Comparison of ENCODE assay signal across 8 mouse cellular contexts in genomic region chr13:22041651-22042567, GRCm38 (mm10). TPM values are rescaled to one million over a fixed set of nuclear protein-coding genes. Genes with fewer than 3 reads are reported as not detected.
DNase-seq lines count a peak whose midpoint lies in the region; ATAC-seq and TF ChIP-seq lines count a peak whose summit lies in the region.

No protein-coding gene starts in this region.

- H3K4me1 ChIP-seq in heart, embryonic 14.5 days (ENCODE audit: control insufficient read depth in 2 of 2, insufficient read depth in 2 of 2, low read length in 2 of 2): peaks cover 2 to 20% of the 10 kb centered on the region in 2 experiments; a peak in 3 of 4 replicates
- H3K4me1 ChIP-seq in ES-E14 (ENCODE audit: control insufficient read depth in 2 of 2, insufficient read depth in 2 of 2, low read length in 2 of 2, poor library complexity in 1 of 2): no peaks in the 10 kb centered on the region
- peaks cover 46% of the 10 kb centered on the region for H3K4me1 ChIP-seq in forebrain, embryonic 10.5 days
- peaks cover 70% of the 10 kb centered on the region for H3K4me1 ChIP-seq in liver, embryonic 13.5 days (replicated peaks)

- peak overlapping the region; percentile 88 to 96 for H3K27ac ChIP-seq in heart, embryonic 14.5 days (replicated peaks in 1 of 2; ENCODE audit: control insufficient read depth in 1 of 2, insufficient read depth in 1 of 2, low read depth in 2 of 2, low read length in 2 of 2)
- peak overlapping the region; percentile 92 for H3K27ac ChIP-seq in ES-E14 (ENCODE audit: insufficient read depth, low read depth, low read length, poor library complexity, severe bottlenecking)
- peak overlapping the region; percentile 96 for H3K27ac ChIP-seq in forebrain, embryonic 10.5 days
- peak overlapping the region; percentile 100 for H3K27ac ChIP-seq in liver, embryonic 13.5 days

- no peak for ATAC-seq in heart, embryonic 14.5 days (ENCODE audit: insufficient number of reproducible peaks, insufficient read depth, low FRiP score, low read depth)
- ATAC-seq in liver, embryonic 13.5 days (ENCODE audit: low read depth): no peak

- H3K9ac ChIP-seq in heart, embryonic 14.5 days (ENCODE audit: low read length): peak overlapping the region; percentile 72
- H3K9ac ChIP-seq in ES-E14 (ENCODE audit: insufficient read depth, low read depth, low read length, poor library complexity, severe bottlenecking): peak overlapping the region; percentile 92
- H3K9ac ChIP-seq in liver, embryonic 13.5 days: peak overlapping the region; percentile 88

- no peak for DNase-seq in heart, postnatal 4 days
- DNase-seq in ES-E14 (ENCODE audit: low read depth, low spot score): no peak
- peak; percentile 37 for DNase-seq in forebrain, embryonic 10.5 days (ENCODE audit: extremely low spot score, low spot score)
- no peak for DNase-seq in liver, embryonic 13.5 days
- peak; percentile 56 for DNase-seq in yolk sac, embryonic 10.5 days (ENCODE audit: low spot score)
- no peak for DNase-seq in gastrocnemius, adult 18-20 months (ENCODE audit: low spot score)
- DNase-seq in urinary bladder, postnatal 10 days (ENCODE audit: low spot score): no peak

- peak overlapping the region; percentile 70 for H3K4me2 ChIP-seq in heart, embryonic 14.5 days (ENCODE audit: low read length)
- peak overlapping the region; percentile 82 for H3K4me2 ChIP-seq in liver, embryonic 13.5 days

- H3K27me3 ChIP-seq in heart, embryonic 14.5 days (ENCODE audit: control insufficient read depth, insufficient read depth, low read length): no peaks in the 10 kb centered on the region
- no peaks in the 10 kb centered on the region for H3K27me3 ChIP-seq in forebrain, embryonic 10.5 days (ENCODE audit: poor library complexity, severe bottlenecking)
- H3K27me3 ChIP-seq in liver, embryonic 13.5 days: no peaks in the 10 kb centered on the region

- 8% methylated on average over 13 of the region's 13 CpGs for WGBS in heart, embryonic 14.5 days
- 3% methylated on average over 13 of the region's 13 CpGs for WGBS in forebrain, embryonic 10.5 days
- 3% methylated on average over 13 of the region's 13 CpGs for WGBS in liver, embryonic 13.5 days (ENCODE audit: insufficient replicate concordance)

- in situ Hi-C loops in ES-E14 (cut with MboI; ENCODE audit: low sequenced_read_pairs in 2 of 2, unreplicated experiment in 2 of 2): loop anchor here (25.0 kb wide), 6 partner anchors 305 to 1720 kb away; partner anchors contain the start of genes Abt1 (in 1 of the 2), Hist1h1a (in 1 of the 2), Hist1h1d (in 1 of the 2) and Hist1h1t (in 1 of the 2)

- H3K36me3 ChIP-seq in heart, embryonic 14.5 days (ENCODE audit: control insufficient read depth, insufficient read depth, low read length): no peaks in the 10 kb centered on the region
- no peaks in the 10 kb centered on the region for H3K36me3 ChIP-seq in ES-E14 (ENCODE audit: control insufficient read depth, insufficient read depth, low read length, poor library complexity, severe bottlenecking)
- H3K36me3 ChIP-seq in forebrain, embryonic 10.5 days (replicated peaks): no peaks in the 10 kb centered on the region
- H3K36me3 ChIP-seq in liver, embryonic 13.5 days: no peaks in the 10 kb centered on the region

- H3K4me3 ChIP-seq in heart, embryonic 14.5 days (ENCODE audit: control insufficient read depth in 1 of 2, insufficient read depth in 1 of 2, low read depth in 1 of 2, low read length in 2 of 2): peak overlapping the region; percentile 40 to 47
- H3K4me3 ChIP-seq in ES-E14 (ENCODE audit: insufficient read depth in 1 of 2, low read depth in 1 of 2, low read length in 2 of 2, poor library complexity in 1 of 2, severe bottlenecking in 1 of 2): peak overlapping the region; percentile 30 to 78
- peak overlapping the region; percentile 60 for H3K4me3 ChIP-seq in forebrain, embryonic 10.5 days
- H3K4me3 ChIP-seq in liver, embryonic 13.5 days (replicated peaks): peak overlapping the region; percentile 61

- no peaks in the 10 kb centered on the region for H3K9me3 ChIP-seq in heart, embryonic 14.5 days (ENCODE audit: control insufficient read depth, low read length)
- H3K9me3 ChIP-seq in ES-E14 (ENCODE audit: control insufficient read depth, insufficient read depth, low read depth, low read length): no peaks in the 10 kb centered on the region
- no peaks in the 10 kb centered on the region for H3K9me3 ChIP-seq in forebrain, embryonic 10.5 days
- no peaks in the 10 kb centered on the region for H3K9me3 ChIP-seq in liver, embryonic 13.5 days (replicated peaks)

TF ChIP-seq in ES-E14, 5 proteins besides CTCF, POLR2A, EP300 and RAD21:
- TF ChIP-seq ZC3H11A (IDR thresholded peaks at IDR 0.05; ENCODE audit: borderline replicate concordance, low read depth, low read length): no peak
- TF ChIP-seq CHD2 (IDR thresholded peaks at IDR 0.05; ENCODE audit: low read depth, low read length): no peak
- no peak for TF ChIP-seq MAFK (IDR thresholded peaks at IDR 0.05; ENCODE audit: insufficient read depth, low read depth, low read length)
- TF ChIP-seq HCFC1 (IDR thresholded peaks at IDR 0.05; ENCODE audit: borderline replicate concordance, insufficient read depth, low read length): no peak
- TF ChIP-seq ZNF384 (IDR thresholded peaks at IDR 0.05; ENCODE audit: low read depth, low read length): no peak
TF ChIP-seq in ES-E14: peak in this region for 0.

RNA-seq across cellular contexts. Expression of gene Hist1h4i, which starts 0.7 kb away (rescaled TPM):
- 8.1 and 9.3 TPM in 2 replicates for polyA plus RNA-seq in heart, embryonic 14.5 days (2014; fragmentation: Nextera tagmentation; extraction: Ambion mirVana)
- total RNA-seq in heart, postnatal 4 days (2021): 100 to 1,000 TPM; 139 to 147 TPM
- total RNA-seq in ES-E14 (2012; rRNA removed): 814 and 830 TPM in 2 replicates
- polyA plus RNA-seq in forebrain, embryonic 10.5 days (2016; fragmentation: Nextera tagmentation; extraction: Ambion mirVana): 53.1 and 58.6 TPM in 2 replicates
- 38.8 and 52.6 TPM in 2 replicates for polyA plus RNA-seq in liver, embryonic 13.5 days (2015; fragmentation: Nextera tagmentation; extraction: Ambion mirVana)
- total RNA-seq in gastrocnemius, adult 18-20 months (2021): 10 to 100 TPM; 27.1 to 27.8 TPM

RNA-seq across cellular contexts. Expression of gene Hist1h2ag, which starts 0.8 kb away (rescaled TPM):
- 9.7 and 11.2 TPM in 2 replicates for polyA plus RNA-seq in heart, embryonic 14.5 days (2014; fragmentation: Nextera tagmentation; extraction: Ambion mirVana)
- 100 to 1,000 TPM; 359 to 370 TPM for total RNA-seq in heart, postnatal 4 days (2021)
- 786 and 868 TPM in 2 replicates for total RNA-seq in ES-E14 (2012; rRNA removed)
- polyA plus RNA-seq in forebrain, embryonic 10.5 days (2016; fragmentation: Nextera tagmentation; extraction: Ambion mirVana): 54.9 and 55.0 TPM in 2 replicates
- polyA plus RNA-seq in liver, embryonic 13.5 days (2015; fragmentation: Nextera tagmentation; extraction: Ambion mirVana): 17.9 and 18.6 TPM in 2 replicates
- 1 to 10 TPM; 2.5 to 2.9 TPM for total RNA-seq in gastrocnemius, adult 18-20 months (2021)

RNA-seq across cellular contexts. Expression of gene Hist1h2bj, which starts 1.1 kb away (rescaled TPM):
- polyA plus RNA-seq in heart, embryonic 14.5 days (2014; fragmentation: Nextera tagmentation; extraction: Ambion mirVana): 2.5 and 2.6 TPM in 2 replicates
- total RNA-seq in heart, postnatal 4 days (2021): 100 to 1,000 TPM; 284 to 295 TPM
- total RNA-seq in ES-E14 (2012; rRNA removed): 1,371 and 1,735 TPM in 2 replicates
- 11.7 and 14.9 TPM in 2 replicates for polyA plus RNA-seq in forebrain, embryonic 10.5 days (2016; fragmentation: Nextera tagmentation; extraction: Ambion mirVana)
- 11.6 and 16.7 TPM in 2 replicates for polyA plus RNA-seq in liver, embryonic 13.5 days (2015; fragmentation: Nextera tagmentation; extraction: Ambion mirVana)
- 1 to 10 TPM; 2.4 to 2.7 TPM for total RNA-seq in gastrocnemius, adult 18-20 months (2021)

RNA-seq across cellular contexts. Expression of gene Hist1h2bk, which starts 6.2 kb away (rescaled TPM):
- 1.9 and 2.3 TPM in 2 replicates for polyA plus RNA-seq in heart, embryonic 14.5 days (2014; fragmentation: Nextera tagmentation; extraction: Ambion mirVana)
- total RNA-seq in heart, postnatal 4 days (2021): 100 to 1,000 TPM; 416 to 424 TPM
- 1,340 and 1,966 TPM in 2 replicates for total RNA-seq in ES-E14 (2012; rRNA removed)
- polyA plus RNA-seq in forebrain, embryonic 10.5 days (2016; fragmentation: Nextera tagmentation; extraction: Ambion mirVana): 6.4 and 7.7 TPM in 2 replicates
- polyA plus RNA-seq in liver, embryonic 13.5 days (2015; fragmentation: Nextera tagmentation; extraction: Ambion mirVana): 3.5 and 3.7 TPM in 2 replicates
- total RNA-seq in gastrocnemius, adult 18-20 months (2021): 1 to 10 TPM; 2.1 to 3.6 TPM

RNA-seq across cellular contexts. Expression of gene Hist1h2ah, which starts 6.5 kb away (rescaled TPM):
- 2.9 and 6.8 TPM in 2 replicates for polyA plus RNA-seq in heart, embryonic 14.5 days (2014; fragmentation: Nextera tagmentation; extraction: Ambion mirVana)
- 100 to 1,000 TPM; 504 to 579 TPM for total RNA-seq in heart, postnatal 4 days (2021)
- total RNA-seq in ES-E14 (2012; rRNA removed): 1,543 and 2,450 TPM in 2 replicates
- polyA plus RNA-seq in forebrain, embryonic 10.5 days (2016; fragmentation: Nextera tagmentation; extraction: Ambion mirVana): 12.1 and 14.3 TPM in 2 replicates
- polyA plus RNA-seq in liver, embryonic 13.5 days (2015; fragmentation: Nextera tagmentation; extraction: Ambion mirVana): 3.6 and 18.3 TPM in 2 replicates
- total RNA-seq in gastrocnemius, adult 18-20 months (2021): 1 to 10 TPM; 1.6 to 2.2 TPM

Comparison
In these comparisons a context has a peak if more than half of its experiments do, and no peak if none do; other contexts are left out.
1. DNase-seq: peak in forebrain, embryonic 10.5 days (single experiment) and yolk sac, embryonic 10.5 days (single experiment); none in heart, postnatal 4 days (single experiment), ES-E14 (single experiment), liver, embryonic 13.5 days (single experiment), gastrocnemius, adult 18-20 months (single experiment) and urinary bladder, postnatal 10 days (single experiment).
2. RNA of gene Hist1h4i, which starts 0.7 kb away (total RNA-seq): 814 to 830 TPM in ES-E14 and 139 to 147 TPM in heart, postnatal 4 days; 27.1 to 27.8 TPM in gastrocnemius, adult 18-20 months; every median in the first group is over 4 times any median in the second.
3. RNA of gene Hist1h2ag, which starts 0.8 kb away (total RNA-seq): 786 to 868 TPM in ES-E14 and 359 to 370 TPM in heart, postnatal 4 days; 2.5 to 2.9 TPM in gastrocnemius, adult 18-20 months; every median in the first group is over 10 times any median in the second.
4. RNA of gene Hist1h2bj, which starts 1.1 kb away (total RNA-seq): 1,371 to 1,735 TPM in ES-E14 and 284 to 295 TPM in heart, postnatal 4 days; 2.4 to 2.7 TPM in gastrocnemius, adult 18-20 months; every median in the first group is over 10 times any median in the second.
5. Peak in every context shown above with its lines, with median percentiles within 50 percentile points of each other: H3K27ac ChIP-seq, H3K4me3 ChIP-seq and H3K9ac ChIP-seq.